Mouse (Mus musculus) kidney, postnatal 25 days (tissue): ENCODE measurements around the gene Rap1gds1.
A peak's percentile ranks its signal among the peaks of the same experiment; 100 is the strongest.

ENCODE experiments used
- DNase-seq, 2 experiments: peaks; one replicate each; pipeline ENCODE4 v3.0.0; 2021; ENCODE audit warnings: mixed read lengths in 2 of 2

The Rap1gds1 gene

DNA sequence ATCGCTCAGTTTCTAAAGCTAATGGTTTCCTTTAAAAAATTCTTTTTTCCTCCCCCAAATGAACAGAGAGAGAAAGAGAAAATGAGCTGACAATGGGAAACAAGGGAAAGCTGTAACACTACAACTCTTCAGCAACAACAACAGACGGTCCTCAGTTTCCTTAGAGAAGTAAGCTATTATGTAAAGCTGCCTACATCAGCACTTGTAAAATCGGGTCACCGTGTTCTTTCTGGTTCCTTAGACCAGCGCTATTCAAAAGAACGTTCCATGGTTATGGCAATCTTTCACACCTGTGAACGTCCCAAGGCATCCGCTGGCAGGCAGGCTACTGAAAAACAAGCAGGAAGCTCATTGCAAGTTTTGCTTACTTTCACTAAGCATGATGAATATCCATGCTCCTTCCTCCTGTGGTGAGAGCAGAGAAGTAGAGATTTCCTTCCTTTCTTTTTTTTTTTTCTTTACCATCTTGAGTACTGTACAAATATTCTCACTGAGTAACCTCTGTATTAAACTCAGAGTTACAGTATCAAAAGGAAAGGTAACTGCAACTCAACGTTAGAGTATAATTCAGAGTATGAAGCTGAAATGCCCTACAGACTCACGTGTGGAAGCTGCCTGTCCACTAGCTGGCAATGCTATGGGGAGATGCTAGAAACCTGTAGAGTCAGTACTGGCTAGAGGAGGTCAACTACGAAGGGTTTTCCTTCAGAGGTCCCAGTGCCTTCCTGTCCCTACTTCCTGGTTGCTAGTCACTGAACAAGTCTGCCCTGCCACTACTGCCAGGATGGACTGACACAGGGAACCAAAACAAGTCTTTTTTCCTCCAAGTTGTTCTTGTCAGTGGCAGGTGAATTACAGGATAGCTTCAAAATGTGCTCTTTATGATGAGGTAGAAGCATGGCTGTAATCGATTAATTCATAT lies 26.0 kb downstream of the Rap1gds1 start:
- no peak for DNase-seq

DNA sequence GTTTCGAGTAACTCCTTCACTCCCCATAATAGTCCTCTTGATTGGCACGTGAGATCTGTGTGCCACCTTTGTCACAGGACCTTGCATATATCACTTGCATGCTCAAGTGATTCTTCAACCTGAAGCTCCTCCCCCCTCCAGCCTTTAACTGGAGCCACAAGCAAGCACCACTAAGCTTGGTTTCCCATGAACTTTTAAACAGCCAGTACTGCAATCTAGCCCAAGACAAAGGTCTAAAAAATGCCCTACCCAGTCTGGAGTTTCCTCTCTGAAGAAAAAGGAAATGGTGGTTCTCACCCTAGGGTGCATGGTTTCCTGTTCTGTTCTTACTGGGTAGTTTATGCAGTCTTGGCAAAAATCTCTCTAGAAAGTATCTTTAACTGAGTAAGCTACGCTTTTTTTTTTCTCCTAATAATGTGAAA lies 32.6 kb downstream of the Rap1gds1 start:
- DNase-seq = no peak

DNA sequence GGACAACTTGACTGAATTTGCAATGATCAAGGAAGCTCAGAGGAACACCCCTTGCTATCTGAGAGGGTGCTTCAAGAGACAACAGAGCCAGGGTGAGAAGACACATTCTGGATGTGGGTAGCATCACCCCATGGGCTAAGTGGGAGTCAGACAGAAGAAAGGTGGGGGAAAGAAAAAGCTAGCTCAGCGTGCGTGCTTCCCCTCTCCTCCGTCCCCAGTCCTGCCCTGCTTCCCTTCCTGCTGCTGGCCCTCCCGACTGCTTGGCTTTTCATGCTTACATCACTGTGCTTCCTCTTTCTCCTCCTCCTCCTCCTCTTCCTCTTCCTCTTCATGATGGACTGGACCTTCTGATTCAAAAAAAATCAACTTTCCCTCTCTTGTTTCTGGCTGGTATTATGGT lies 33.1 kb downstream of the Rap1gds1 start:
- no peak for DNase-seq

- peak; percentile 53 to 68 for DNase-seq
Observed at GRCm38 (mm10) chr3:139037030-139037429, 38.0 kb downstream of the Rap1gds1 start.

- no peak for DNase-seq
Observed at GRCm38 (mm10) chr3:139033179-139033578, 41.8 kb downstream of the Rap1gds1 start.

- DNase-seq = no peak
Observed at GRCm38 (mm10) chr3:139030644-139031227, 44.3 kb downstream of the Rap1gds1 start.

- no peak for DNase-seq
Observed at GRCm38 (mm10) chr3:139025077-139025476, 49.9 kb downstream of the Rap1gds1 start.

DNA sequence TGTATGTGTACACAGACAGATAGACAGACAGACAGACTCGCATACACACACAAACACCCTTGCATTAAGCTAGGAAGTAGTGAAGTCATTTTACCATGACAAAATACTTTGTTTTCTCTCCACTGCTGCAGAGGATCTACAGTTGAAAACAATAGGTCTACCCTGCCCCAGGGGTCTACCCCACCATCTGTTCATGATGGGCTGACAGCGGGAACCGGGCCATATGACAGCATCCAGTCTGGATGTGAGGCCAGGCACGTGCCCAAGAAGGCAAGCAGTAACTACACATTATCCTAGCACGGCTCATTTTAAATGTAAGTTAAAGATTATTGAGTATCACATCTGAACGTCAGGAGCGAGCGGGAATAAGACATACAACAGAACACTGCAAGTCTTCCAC lies 51.4 kb downstream of the Rap1gds1 start:
- DNase-seq = no peak

GRCm38 (mm10) chr3:139012352-139012751 lies 62.6 kb downstream of the Rap1gds1 start:
- DNase-seq = no peak

DNA sequence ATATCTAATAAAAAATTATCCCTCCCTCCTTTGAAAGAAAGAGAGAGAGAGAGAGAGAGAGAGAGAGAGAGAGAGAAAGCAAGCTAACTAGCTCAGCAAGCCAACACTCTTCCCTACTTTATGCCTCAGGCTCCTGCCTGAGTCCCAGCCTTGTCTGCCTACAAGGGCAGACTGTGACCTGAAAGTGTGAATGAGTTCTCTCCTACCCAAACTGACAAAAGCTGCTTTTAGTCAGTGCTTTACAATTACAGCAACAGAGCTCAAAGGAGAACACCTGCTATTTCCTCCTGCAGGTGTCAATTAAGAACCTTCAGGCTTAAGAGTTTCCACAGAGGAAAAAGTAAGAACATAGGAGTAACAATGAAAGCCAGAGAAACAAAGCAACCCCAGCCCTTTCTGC lies 69.3 kb downstream of the Rap1gds1 start:
- DNase-seq = no peak

GRCm38 (mm10) chr3:139002774-139003173 lies 72.2 kb downstream of the Rap1gds1 start:
- DNase-seq = no peak

- no peak for DNase-seq
Observed at GRCm38 (mm10) chr3:139000071-139000867, 74.7 kb downstream of the Rap1gds1 start.

DNA sequence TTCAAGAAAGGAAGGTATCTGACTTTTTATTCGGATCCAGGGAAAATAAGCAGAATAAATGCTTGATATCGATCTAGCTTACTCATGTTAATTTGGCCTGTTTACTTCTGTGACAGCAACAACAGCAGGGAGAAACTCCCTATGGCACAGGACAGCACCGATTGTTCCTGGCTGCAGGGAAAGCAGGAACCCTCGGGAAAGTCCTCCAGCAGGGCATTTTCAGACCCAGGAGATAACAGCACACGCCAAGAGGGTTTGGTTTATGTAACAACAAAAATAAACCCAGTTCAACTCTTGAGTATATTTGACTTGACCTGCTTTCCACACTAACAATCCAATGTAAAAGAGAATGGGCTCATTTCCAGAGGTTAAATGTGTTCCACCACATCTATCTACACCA lies 81.5 kb downstream of the Rap1gds1 start:
- no peak for DNase-seq

DNA sequence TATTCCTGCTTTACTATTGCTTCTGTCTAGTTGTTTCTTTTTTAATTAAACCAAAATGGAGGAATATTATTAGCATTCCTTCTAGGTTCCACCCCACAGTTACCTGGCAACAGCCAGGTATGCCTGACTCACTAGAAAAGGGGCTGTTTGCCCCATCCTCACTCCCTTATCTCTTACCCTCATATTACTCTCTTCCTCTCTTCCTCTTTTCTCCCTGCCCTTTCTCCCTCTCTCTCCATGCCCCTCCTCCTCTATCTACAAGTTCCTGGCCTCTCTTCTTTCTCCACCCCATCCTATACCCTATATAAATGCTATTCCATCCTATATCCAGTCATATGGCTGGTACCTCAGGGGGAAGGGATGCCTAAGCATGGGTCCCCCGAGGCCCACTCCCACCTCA lies 83.6 kb downstream of the Rap1gds1 start:
- DNase-seq = no peak

- DNase-seq = no peak
Observed at GRCm38 (mm10) chr3:138989141-138989540, 85.9 kb downstream of the Rap1gds1 start.

GRCm38 (mm10) chr3:138988004-138988403 lies 87.0 kb downstream of the Rap1gds1 start:
- no peak for DNase-seq

GRCm38 (mm10) chr3:138982249-138982648 lies 92.8 kb downstream of the Rap1gds1 start:
- no peak for DNase-seq

DNA sequence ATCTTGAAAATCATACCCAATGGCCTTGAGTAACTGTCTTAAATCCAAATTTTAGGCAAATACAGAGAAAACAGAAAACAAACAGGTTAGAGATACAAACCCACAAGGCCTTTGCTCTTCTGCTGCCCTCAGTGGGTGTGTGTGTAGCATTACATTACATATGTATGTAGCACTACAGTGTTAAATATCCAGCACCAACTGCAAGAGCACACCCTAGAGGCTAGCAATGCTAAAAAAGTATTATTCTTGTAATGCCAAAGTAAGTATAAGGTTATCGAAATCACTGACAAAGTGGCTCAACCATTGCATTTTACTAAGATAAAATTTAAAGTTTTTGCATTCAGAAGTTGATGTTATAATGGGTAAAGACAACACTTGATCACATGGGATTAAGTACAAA lies 97.6 kb downstream of the Rap1gds1 start:
- no peak for DNase-seq

DNA sequence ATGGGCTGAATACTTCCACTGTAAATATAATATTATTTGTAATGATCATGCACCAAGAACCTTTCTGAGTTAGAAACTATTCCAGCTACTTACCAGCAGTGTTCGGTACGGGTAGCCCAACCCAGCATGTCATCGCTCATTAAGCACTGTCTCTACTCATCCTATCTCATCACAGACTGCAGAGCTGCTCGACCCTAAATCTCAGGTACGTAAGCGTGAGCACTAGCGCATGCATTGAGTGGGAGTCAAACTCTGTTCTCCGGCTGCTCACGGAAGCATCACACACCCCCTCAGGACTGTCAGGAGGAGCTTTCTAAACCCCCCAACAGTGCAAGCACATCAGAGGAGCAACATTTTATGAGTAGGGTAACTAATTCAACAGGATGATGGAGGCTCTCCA lies 107.4 kb downstream of the Rap1gds1 start:
- no peak for DNase-seq

DNA sequence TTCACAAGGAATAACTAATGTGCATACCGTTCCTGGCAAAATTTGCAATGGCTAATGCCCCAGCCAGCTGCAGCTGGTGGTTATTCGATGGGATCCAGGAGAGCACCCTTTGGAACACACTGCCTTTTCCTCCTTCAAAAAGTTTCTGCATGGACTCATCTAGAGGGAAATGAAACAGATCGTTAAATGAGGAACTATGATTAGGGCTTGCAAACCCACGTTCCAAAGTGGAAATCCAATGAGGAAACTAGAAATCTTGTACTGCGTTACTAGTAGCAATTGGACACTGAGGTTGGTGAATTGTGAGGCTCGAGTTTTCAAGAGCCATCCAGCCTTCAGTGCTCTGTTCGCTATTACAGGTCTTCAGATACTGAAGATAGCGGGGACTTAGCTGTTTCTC lies 116.5 kb downstream of the Rap1gds1 start:
- DNase-seq = no peak

DNA sequence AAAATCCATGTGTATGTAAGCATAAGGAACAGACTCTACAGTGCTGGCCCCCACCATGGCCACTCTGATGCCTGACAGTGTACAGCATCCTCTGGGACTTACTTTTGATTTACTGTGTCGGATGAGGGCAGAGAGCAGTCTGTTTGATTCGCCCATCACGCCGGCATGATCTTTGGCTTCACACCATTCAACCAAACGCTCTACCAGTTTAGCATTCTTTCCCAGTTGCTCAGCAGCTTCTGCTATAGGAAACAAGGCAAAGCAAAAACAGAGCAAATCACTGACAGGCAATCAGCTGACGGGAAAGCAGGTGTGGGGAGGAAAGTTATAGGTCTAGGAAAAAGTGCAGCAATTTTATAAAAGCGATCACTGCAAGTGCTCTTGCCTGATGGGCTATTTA lies 119.8 kb downstream of the Rap1gds1 start:
- DNase-seq = no peak

DNA sequence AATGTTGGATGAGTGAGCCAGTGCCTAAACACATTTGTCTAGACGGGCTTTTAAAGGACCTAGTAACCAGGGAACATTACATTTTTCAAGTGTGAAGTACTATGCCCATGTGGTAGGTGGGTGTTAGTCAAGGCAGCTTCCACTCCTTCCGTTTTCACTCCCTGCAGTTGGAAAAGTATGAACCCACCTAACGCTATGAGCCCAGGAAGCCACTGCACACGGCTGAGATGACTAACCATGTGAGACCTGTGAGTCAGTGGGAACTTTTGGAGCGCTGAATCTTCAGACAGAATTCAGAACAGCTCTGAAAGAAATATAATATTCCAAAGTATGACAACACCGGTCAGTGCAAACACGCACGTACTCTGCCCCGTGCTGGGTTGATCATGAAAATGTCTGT lies 125.9 kb downstream of the Rap1gds1 start:
- DNase-seq = no peak

DNA sequence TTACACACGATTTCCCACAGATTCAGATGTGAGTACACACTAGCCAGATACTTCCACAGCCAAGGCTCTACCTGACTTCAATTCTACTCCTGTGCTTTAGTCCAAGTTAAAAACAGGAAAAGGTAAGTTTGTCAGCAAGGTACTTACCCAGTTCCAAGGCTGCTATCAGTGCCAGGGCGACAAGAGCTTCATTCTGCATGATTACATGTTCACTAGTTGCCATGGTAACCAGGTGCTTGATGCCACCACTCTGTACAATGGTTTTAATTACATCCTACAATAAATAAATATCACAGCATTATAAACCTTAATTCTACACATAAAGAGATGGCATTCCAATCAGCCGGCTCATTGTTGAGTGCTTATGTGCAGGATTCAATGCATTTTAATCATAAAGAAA lies 129.5 kb downstream of the Rap1gds1 start:
- no peak for DNase-seq

DNA sequence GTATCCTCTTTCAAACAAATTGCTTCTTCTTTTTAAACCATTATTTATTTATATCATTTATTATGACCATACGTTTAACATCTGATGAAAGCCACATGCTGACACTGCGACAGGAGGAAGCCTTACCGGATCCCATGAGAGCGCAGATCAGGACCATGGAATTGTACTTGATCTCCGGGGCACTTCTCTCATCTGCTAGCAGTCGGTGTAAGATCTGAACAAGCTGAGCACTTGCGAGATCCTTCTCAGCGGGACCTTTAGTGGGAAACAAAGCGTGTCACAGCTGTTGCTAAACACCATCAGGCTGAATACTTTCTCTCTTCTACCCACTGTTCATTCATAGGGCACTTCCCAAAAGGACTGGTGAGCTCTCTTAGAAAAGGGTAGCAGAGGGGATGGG lies 133.4 kb downstream of the Rap1gds1 start:
- DNase-seq = no peak
